Mouse (Mus musculus) cortical plate, adult 2 months (tissue): Measurements from ENCODE around the gene Adcy7.

Experiments
- CTCF ChIP-seq: fragments of 200-500 bp; IDR thresholded peaks from 2 replicates; pipeline ENCODE4 v1.5.1; 2011; ENCODE audit warnings: mild to moderate bottlenecking, control low read depth, low read length; ENCODE audit not compliant: insufficient read depth; ENCODE audit errors: extremely low read depth
- POLR2A ChIP-seq: fragments of 200-500 bp; IDR thresholded peaks from 2 replicates; pipeline ENCODE4 v1.6.1; 2011; ENCODE audit warnings: mild to moderate bottlenecking, low read length, control low read depth; ENCODE audit not compliant: insufficient read depth; ENCODE audit errors: extremely low read depth

DNA sequence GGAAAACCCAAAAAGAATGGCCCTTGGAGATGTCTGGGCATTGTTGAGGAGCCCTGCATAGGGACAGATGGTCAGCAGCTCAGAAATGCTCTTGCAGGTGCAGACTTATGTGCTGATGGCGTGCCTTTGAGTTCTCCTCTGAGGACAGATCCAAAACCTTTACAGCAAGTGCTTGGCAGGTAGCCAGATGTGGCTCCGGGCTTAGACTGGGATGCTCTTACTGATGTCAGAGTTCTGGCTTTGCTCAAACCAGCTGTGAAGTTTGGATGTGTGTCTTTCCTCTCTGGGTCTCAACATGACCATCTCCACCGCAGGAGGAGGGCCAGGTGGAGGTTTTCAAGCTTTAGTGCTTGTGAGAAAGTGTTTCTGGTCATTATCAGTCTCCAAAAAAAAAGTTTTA is 97.6 kb downstream of the Adcy7 start:
- TF ChIP-seq POLR2A, result no peak
- TF ChIP-seq CTCF, result no peak
